Mouse (Mus musculus) heart, adult 18-20 months (tissue): ENCODE measurements at regions not wholly inside any gene's neighbourhood (a gene's known extent, or its start where the extent isn't known, plus 50 kb on each side); places are given as distances from the start of the nearest gene placed in this dataset.

Experiments used
- DNase-seq, 2 experiments: peaks; one replicate each; pipeline ENCODE4 v3.0.0; 2021 to 2022; ENCODE audit warnings: mixed read lengths in 1 of 2

- no peak for DNase-seq
Observed at GRCm38 (mm10) chr6:16064691-16065090, 344.2 kb downstream of the Mdfic start.

GRCm38 (mm10) chr6:16065121-16065520 lies 344.7 kb downstream of the Mdfic start:
- DNase-seq = no peak

GRCm38 (mm10) chr6:16076266-16076665 lies 355.8 kb downstream of the Mdfic start:
- DNase-seq = peak; percentile 1 to 12

DNA sequence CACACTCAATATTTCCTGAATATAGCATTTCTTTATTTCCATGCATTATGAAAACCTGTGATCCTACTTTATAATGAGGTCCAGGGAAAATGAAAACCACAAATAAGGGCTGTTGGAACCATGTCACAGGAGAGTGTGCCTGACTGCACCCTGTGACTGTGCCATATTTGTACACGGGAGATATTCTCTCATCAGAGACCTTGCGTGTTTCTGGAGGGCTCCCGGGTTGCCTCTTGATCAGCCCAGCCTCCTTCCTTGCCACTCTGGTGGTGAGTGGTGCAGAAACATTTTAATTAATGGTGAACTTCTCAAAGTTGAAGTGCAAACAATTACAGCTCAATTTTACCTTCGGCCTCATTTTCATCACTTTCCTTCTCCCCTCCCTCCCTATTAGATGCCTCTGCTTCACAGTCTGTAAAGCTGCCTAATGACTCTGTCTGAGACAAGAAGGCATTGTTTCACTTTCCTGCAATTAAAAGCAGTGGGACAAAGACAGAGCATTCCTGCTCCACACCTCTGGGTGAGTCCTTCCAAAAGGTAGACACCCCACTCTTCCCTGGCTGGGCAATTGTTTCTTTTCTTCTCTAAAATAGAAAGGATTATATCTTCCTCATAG lies 356.8 kb downstream of the Mdfic start:
- no peak for DNase-seq

DNA sequence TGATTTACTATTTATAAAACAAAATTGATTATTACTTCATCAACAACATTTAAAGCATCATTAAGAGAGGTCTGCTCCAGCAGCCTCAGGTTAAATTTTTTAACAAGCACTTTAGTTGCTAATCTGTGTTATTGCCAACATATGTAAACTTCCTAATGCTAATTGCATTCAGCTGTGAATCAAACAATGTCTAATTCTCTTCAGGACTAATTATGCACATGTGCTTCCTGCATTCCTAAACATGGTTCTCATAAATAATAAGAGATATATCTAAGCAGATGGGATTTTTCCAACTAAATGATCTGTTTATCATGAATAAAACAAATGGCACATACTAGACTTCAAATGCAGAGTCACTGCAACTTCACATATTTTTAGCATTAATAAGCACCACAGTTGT lies 357.5 kb downstream of the Mdfic start:
- no peak for DNase-seq

- no peak for DNase-seq
Observed at GRCm38 (mm10) chr6:16086952-16087537, 366.6 kb downstream of the Mdfic start.

DNA sequence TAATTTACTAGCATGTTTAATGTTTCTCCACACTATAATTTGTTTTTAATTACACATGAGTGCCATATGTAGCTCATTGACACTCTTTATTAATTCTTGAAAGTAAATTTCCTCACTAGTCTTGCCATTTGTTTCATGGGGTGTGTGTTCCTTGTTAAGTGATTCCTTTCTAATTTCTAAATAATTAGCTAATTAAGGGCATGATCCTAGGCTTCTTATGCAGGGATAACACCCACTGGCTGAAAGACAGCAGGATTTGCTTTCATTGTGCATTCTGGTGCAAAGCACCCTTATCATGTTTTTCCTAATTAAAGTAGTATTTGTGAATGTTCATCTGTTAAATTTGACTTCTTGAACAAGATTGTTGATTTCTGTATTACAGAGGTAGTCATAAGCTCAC lies 378.3 kb downstream of the Mdfic start:
- no peak for DNase-seq

DNA sequence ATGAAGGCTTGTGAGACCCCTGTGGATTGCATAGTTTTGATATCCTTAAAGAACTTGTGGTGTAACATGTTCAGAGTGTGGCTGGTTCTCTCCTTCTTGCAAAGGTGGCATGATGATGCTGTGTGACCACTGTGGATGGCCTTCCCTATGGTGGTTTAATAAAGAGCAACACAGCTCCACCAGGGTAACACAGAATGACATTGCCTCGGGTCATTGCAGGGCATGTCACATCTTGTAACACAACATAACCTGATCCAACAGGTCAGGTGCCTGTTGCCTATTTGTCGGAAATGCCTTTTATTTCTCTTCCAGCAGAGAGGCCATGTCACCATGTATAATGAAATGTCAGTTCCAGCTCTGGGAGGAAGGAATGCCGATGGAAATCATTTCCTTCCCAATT lies 420.5 kb downstream of the Mdfic start:
- DNase-seq = peak in 1 of 2 experiments; percentile 2

DNA sequence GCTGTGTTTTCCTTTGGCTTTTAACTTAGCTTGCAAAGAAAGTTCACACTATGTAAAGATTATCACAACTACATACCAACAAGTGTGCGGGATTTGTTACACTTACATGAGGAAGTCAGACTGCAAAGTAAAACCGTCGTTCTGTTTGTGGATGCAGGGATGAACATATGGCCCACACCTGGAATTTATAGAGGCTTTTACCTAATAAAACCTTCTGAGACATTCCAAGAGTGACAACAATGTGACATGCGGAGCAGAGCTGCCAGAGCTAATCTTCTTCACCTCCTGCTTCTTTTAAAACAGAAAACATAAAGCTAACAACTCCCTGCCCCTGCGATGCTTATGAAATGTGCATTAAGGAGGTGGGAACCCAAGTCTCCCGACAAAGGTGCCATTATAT lies 424.1 kb downstream of the Mdfic start:
- no peak for DNase-seq

DNA sequence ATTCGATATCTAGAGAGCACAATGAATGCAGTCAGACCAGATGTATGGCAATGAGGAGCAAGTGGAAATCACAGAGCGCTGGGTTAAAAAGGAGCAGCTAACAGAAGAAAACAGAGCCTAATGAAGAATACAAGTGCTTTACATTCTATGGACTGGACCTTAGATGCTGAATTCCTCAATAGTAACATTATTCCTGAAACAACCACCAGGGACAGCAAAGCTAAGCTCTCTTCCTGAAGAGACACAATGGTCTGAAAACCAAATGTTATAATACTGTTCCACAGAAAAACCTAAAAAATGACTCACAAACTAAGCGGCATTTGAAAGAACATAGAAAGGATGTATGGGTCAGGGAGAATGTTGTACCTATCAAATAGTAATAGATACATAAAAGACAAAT lies 430.1 kb downstream of the Mdfic start:
- no peak for DNase-seq

GRCm38 (mm10) chr6:16151478-16151877 lies 431.0 kb downstream of the Mdfic start:
- no peak for DNase-seq

DNA sequence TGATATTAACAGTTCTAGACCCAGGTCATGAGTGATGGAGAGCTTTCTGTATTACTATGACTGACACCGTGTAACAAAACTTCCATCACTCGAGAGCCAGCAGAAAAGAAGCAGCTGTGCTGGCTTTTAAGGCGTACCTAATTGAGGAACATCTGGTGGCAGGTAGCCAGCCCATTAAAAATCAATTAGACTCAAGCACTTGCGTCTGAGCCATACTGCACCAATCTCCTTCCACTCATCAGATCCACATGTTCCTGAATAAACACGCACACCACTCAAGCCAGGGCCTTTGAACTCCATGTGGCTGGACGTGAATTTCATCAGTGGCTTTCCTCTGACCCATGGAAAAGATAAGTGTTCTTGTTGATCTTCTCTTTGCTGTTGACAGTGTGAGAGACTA lies 432.2 kb downstream of the Mdfic start:
- DNase-seq = no peak

- DNase-seq = no peak
Observed at GRCm38 (mm10) chr6:16165012-16165411, 444.6 kb downstream of the Mdfic start.

GRCm38 (mm10) chr6:16171871-16172270 lies 451.4 kb downstream of the Mdfic start:
- DNase-seq = no peak

DNA sequence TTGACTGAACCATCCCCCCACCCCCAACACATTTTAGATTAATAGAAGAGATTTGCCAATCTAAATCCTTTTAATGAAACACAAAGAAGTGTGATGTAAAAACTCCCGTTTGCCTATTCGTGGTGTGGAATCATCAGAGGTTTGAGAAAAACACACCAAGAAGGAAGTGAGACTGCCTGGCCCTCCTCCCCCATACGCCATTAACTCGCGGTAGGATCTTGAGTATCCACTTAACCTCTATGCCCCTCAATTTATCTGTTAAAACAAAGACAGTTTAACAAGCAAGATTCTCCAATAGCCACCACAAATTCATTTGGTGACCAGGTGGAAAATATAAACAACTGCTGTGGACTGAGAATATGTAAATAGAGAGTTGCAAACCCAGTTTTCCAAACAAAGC lies 456.9 kb downstream of the Mdfic start:
- no peak for DNase-seq

GRCm38 (mm10) chr6:16187983-16188550 lies 467.6 kb downstream of the Mdfic start:
- no peak for DNase-seq

DNA sequence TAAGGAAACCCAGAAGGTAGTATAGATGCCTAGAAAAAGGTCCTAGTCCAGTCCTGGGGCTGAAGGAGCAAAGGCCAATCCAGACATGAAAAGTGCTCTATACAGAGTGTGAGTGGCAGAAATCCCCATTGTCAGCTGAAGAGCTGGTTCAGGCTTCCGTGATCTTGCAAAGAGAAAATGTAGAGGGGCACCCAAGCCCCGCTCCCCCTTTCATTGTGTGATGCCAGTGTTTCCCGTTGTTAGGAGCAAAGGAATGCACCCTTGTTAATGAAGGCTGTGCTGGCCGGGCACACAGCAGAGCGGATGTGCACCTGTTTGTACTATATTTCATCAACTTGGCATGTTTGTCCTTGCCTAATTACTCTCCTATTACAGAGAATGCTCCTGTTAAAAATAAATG lies 492.5 kb downstream of the Mdfic start:
- no peak for DNase-seq

DNA sequence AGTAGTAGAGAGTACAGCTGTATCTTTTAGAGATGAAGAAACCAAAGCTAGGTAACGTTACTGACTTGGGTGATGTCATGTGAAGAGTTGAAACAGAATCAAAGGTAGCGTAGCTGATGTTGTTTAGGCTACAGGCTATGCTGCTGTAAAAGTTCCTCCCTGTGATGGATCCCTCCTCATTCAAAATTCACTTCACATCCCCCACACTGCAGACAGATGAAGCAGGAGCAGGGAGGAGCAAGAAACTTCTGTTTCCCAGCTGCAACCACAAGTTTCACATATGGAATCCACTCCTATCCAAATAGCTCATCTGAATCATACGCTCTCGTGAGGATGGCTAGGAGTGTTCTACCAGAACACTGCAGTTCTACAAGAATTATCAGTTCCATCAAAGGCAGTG lies 493.2 kb downstream of the Mdfic start:
- DNase-seq = no peak

- peak; percentile 8 to 53 for DNase-seq
Observed at GRCm38 (mm10) chr6:16221002-16221627, 500.7 kb downstream of the Mdfic start.
